Mouse (Mus musculus): Measurements from ENCODE around the gene Gm49395.

DNA sequence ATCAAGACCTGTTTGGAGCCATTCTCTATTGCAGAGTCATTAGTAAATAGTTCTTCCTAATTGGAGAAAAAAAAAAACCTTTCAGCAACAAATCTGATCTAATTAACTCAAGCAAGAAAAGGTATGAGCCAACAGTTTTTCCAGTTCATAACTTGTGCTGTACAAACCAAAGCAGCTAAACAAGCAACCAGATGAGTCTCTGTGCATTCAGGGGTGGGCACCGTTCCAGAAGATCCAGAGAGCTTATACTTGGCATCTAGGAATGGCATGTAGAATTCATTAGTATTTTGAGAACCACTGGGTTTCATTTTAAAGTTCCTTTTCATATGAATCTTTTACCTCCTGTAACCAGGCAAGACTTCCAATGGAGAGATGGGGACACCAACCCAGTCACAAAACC is 26.1 kb upstream of the Gm49395 start:
- TF ChIP-seq POLR2A (IDR thresholded peaks at IDR 0.05; ENCODE audit: low read depth, low read length) (no peak), CTCF (IDR thresholded peaks at IDR 0.05; ENCODE audit: borderline replicate concordance, insufficient read depth, low read length) (no peak)

Data from embryonic fibroblast, embryonic 13.5 days (primary cell).